Mouse (Mus musculus) ES-Bruce4 (cell line): ENCODE measurements around the gene Lysmd4.

ENCODE experiments used
- CTCF ChIP-seq: IDR thresholded peaks from one replicate; pipeline ENCODE4 v1.8.1; 2011; ENCODE audit warnings: low read depth, low read length
- EP300 ChIP-seq: IDR thresholded peaks from 2 replicates; pipeline ENCODE4 v1.6.1; 2011; ENCODE audit warnings: low read depth, low read length; ENCODE audit not compliant: insufficient read depth

DNA sequence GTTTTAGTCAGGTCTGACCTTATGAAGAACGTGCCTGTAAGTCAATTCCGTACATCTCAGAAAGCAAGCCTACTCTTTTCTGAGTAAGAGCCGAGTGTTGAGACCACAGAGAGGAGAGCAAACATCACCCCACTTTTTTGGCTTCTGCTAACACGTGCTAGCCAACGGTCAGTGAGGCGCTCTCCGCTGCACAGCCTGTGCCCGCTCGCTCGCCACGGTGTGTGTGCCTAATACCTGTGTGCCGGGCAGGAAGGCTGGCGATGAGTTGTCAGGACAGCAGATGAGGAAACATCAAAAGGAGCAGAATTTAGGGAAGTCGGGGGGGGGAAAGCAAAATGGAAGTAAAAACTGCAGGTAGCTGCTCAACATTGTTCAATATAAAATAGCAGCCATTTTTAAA, 10.2 kb downstream of the Lysmd4 start:
- no peak for TF ChIP-seq CTCF
- no peak for TF ChIP-seq EP300
